Mouse (Mus musculus) heart, adult 18-20 months (tissue): ENCODE results near the gene Zfp787. TPM values are rescaled to one million over a fixed set of nuclear protein-coding genes. Genes with fewer than 3 reads are reported as not detected.
A peak's percentile ranks its signal among the peaks of the same experiment; 100 is the strongest.
"Not testable (repeated sequence)": the region's sequence is repeated elsewhere in the genome, so short reads cannot be mapped to it uniquely, and the experiment has no call there.

Experiments used
- DNase-seq, 2 experiments: peaks; one replicate each; pipeline ENCODE4 v3.0.0; 2021 to 2022; ENCODE audit warnings: mixed read lengths in 1 of 2
- total RNA-seq, 2 experiments: library from RNA; stranded (reverse); gene quantifications; 2 replicates each; pipeline ENCODE4 v1.2.3; 2021

Zfp787 gene
- total RNA-seq, 2 experiments from 2014 or later: 31.3 to 32.3 TPM

DNA sequence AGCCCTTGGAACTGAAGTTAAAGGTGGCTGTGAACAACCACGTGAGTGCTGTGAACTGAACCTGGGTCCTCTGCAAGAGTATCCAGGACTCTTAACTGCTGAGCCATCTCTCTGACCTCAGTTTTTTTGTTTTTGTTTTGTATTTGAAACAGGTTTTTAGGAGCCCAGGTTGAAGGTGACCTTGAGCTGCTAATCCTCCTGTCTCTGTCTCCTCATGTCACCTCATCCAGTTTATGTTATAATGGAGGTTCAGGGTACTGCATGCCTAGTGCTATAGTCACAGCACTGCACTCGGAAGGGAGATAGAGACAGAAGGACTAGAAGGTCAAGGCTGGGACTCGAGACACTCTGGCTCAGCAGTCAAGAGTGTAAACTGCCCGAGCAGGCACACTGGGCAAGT is 6.4 kb upstream of the Zfp787 start:
- DNase-seq: no peak

DNA sequence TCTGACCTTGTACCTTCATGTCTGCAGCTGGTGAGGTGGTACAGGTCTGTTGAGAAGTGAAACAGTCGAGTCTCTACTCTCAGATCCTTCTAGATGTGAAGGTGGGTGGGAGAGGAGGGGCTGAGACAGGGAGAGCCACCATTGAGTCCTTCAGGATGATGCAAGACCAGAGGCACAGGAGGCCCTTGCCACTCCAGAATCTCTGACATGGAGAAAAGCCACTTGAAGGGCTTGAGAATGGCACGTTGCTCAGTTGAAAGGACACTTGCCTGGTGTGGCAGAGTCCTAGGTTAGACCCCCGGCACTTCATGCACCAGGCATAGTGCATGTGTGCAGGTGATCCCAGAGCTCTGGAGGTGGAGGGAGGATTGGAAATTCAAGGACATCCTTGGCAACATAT is 5.7 kb upstream of the Zfp787 start:
- DNase-seq: no peak

DNA sequence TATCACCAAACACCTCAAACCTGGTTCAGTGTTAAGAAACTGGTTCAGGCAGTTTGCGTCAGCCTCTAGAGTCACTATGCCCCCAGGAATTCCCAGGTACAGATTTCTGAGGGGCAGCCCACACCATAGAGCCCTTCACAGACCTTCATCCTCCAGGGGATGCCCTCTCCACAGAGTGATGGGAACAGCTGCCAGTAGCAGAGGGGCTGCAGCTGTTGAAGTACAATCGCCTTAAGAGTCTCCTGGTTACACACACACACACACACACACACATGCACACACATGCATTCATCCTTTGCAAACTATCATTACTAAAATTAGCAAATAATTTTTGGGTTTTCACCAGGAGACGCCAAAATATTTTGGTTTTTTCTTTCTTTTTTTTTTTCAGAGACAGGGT is 3.8 kb upstream of the Zfp787 start:
- DNase-seq: no peak

DNA sequence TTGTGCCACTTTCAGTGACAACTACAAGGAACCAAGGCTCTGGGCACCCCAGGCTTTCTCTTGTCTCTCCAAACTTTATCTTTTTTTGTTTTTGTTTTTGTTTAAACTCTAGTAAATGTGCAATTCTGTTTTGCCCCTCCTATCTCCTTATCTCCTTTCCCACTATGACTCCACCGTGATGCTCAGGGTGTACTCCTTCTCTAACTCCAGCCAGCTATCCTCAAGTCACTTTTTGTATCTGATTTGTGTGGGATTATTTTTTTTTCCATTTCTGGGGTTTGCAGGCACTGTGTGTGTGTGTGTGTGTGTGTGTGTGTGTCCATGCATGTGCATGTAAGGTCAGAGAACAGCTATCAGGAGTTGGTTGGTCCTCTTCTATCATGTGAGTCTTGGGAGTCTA is 1.7 kb upstream of the Zfp787 start:
- no peak for DNase-seq

DNA sequence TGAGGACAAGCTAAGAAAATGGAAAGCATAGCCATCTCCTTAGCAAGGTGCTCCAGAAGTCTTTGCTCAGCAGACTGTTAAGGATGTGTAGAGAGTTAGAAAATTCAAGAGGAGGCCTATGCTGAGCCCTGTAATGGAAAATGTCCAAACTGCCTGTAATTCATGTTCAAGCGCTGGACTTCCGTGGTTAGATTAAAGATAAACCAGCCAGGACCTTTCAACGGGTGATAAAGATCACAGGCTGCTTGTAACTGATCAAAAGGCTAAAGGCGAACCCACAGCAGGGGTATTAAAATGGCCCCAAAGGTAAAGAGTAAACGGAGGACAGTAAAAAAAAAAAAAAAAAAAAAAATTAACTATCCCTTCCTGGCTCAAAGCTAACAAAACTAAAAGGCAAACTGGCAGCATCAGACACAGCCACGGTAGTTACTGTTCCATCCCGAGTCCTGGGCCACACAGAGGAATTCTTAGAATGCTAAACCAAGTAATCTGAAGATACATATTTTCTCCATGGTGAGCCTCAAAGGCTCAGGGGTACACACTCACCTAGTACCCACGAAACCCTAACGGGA is 1.2 kb upstream of the Zfp787 start:
- DNase-seq: no peak

DNA sequence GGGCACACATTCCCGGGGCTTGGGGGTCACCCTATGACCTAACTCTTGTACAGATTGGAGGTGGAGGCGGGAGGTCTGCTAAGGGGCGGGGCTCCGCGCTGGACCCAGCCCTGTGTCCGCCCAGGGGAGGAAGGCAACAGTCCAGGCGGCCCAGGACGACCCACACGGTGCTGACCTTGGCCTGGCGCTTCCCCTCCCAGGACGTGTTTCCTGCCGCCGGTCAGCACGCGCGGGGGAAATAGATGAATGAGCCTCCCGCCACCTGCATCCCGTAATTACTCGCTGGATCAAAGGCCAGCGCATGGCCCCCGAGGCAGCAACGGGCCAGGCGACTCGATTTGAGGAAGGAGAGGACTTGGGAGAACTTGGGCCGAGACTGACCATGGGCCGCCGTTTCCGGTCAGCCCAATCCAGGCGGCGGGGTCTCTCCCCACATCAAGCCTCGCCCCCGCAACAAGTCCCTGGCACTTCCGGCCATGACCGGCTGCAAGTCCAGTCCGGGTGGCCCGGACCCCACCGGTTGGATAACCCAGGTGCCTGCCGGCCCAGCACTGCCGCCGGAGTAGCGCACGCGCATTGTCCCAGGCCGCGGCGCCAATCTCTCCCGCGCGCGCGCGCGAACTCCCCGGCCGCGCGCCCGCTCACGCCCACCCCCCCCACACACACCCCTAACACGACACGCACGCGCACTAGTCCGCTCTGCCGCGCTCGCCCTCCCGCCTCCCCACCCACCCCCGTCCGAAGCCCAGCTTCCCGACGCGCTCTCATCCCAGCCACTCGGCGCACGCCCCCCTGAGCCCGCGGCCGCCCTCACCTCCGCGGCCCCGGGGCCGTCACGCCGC is 545 bp downstream of the Zfp787 start:
- peak; percentile 87 to 90 for DNase-seq

DNA sequence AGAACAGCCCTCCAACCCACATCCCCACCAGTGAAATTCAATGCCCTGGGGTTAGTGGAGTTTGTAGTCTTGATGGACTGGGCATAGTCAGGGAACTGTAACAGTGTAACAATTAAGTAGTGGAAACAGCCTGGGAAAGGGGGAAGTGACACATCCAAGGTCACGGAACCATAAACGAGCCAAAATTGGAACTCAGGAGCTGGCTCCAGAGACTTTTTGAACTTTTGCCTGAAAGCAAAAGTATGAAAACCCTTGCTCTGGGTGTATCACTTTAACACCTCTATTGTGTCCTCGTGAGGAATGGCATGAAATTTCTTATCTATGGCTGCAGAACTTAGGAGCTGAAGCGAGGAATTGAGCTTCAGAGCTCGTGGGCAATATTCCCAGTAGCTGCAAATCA is 1.6 kb downstream of the Zfp787 start:
- DNase-seq: no peak

DNA sequence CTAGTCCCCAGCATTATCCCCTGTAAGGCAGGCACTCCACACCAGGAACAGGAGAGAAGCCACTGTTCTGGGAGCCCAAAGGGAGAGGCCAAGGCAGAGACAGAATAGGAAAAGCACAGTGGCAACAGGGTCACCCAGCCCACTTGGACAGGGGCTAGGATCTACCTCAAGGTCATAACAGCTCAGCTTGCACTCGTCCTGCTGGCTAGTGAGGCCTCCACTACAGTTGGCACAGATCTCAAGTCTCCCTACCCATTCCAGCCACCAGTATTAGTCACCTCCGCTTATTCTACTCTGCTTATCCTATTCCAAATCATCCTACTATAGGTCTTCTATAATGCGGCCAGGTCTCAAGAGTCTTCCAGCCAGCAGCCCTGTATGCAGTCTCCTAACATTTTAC is 2.7 kb downstream of the Zfp787 start:
- peak in 1 of 2 experiments; percentile 22 for DNase-seq

DNA sequence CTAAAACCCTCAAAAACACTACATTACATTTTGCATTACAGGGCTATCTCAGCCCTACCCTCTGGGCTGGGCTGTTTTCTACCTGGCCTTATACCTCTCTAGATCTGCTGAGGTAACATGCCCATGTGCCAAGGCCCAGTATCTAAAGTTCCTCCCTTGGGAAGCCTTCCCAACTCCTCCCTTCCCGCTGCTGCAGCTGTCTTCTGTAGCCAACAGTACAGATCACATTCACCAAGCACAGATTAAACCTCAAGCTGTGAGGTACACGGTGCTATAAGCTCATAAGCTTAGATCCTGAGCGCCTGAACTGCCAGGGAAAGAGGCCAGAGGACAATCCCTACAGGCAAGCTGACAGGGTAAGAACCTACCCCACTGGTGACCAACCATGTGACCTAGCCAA is 3.8 kb downstream of the Zfp787 start:
- peak; percentile 32 to 45 for DNase-seq

DNA sequence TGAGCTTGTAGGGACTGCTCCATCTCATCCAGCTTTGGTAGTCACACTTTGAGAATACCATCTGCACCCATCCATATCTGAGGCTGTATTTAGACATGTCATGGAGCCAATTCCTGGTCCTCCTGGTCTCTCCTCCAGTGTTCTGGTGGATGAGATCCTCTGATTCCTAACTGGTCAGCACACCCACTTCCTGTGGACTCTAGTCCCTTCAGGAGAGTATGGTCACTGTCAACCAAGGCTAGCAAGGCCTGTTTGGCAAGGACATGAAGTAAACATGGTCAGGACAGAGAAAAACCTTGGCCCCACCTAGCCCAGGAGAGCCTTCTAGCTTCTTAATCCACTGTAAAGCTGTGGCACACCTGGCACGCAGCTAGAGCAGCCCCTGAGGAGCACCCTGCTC is 4.5 kb downstream of the Zfp787 start:
- no peak for DNase-seq

DNA sequence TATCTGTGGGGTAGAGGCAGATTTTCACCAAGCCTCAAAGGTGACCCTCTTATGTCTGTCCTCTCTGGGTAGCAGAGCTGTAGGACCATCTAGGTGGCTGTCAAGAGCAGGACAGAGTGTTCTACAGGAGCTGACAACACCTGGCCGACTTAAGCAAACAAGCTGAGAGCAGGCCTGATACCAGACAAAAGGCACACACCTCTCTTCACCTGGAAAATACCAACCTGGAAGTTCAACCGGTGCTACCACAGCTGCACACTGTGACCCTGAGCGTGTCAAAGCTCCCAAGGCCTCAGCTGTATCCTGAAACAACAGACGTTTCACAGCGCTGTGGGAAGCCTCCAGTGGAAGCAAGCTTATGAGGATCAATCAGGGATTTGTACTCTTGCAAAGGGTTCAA is 8.1 kb downstream of the Zfp787 start:
- no peak for DNase-seq

DNA sequence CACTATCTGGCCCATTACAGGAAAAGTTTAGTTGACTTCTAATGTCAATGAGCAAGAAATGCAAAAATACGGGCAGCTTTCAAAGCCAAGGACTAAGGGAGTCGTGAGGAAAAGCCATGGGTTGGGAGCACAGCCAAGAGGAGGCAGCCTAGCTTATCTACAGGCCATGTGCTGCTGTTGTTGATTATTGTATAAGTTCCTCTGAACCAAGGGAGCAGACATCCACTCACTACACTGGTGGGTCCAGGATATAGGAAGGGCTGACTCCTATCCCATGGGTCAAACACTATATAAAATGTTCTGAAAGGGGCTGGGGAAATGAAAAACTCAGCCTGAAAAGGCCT is 8.8 kb downstream of the Zfp787 start:
- DNase-seq: peak; percentile 45 to 47

DNA sequence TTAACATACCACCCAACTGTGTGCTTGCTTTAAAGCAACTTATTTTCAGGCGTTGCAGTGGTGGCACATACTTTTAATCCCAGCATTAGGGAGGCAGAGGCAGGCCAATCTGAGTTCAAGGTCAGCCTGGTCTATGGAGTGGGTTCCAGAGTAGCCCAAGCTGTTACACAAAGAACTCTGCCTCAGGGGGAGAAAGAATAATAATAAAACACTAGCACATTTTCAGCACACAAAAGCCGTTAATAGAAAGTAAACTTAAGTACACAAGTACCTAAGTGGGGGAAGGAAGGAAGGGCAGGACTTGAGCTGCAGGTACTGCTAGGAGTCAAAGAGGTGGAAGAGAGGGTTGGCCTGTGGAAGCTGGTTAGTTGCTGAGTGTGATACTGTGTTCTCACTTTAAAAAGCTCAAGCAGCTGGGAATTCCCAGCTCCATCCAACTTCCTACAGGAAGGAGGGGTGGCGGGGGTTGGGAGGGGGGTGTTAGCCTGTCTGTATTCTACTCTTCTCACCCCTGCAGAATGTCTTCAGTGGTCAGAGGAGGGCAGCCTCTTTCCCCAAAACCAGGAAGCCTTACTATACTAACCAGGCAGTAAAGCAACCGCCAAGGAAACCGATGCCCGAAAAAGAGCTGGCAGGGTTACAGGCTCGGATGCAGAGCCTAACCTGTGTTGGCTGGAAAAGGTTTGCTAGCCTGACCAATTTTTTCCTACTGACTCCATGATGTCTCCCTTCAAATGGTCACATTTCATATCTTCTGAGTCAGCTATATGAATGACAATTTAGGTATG is 9.4 kb downstream of the Zfp787 start:
- DNase-seq: no peak

DNA sequence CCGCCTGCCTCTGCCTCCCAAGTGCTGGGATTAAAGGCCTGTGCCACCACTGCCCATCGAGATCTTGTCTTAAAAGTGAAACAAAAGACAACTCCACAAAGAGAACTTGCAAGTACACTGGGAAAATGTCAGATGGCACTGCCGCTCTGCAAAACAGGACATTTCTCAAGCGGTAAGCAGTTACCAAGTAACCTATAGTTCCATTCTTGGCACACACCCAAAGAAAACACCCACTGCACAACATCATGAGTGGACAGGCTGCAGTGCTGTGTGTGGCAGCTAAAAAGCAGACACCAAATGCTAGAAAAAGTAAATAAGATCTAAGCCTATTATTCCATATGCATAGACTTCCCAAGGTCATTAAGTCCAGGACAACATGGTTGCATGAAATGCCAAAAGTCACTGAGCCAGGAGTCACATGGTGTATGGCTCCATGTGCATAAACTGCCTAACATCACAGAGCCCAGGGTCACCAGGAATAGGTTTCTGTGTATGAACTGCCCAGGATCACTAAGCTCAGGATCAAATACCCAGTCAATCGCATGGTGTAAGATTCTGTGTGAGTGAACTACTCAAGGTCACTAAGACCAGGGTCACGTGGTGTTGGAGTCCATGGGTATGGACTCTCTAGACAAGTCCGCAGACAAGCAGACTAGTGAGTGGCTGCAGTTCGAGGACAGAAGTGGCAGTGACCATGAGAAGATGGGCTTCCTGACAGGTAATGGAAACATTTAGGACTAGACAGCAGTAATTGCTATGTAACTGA is 10.2 kb downstream of the Zfp787 start:
- DNase-seq: no peak

DNA sequence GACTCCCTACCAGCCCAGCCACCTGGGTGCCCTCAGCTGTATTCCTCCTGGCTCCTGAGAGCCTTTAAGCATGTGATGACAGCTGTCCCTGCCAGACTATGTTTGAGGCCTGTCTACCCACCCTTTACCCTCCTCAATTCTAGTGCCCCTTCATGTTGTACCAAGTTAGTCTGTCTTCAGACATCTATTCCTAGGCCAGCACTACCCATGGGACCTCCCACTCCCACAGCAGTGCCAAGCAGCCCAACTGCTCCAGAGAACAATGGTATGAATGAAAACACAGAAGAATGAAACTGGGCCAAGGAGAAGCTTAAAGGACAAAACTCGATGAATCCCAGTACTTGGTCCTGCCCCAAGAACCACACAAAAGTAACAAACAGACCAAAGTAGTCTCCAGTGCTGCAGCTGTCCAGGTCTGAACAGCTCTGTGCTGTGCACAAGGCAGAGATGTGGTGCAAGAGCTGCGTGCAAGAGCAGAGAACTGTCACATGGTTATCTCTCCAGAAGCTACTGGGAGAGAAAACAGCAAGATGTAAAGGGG is 11.7 kb downstream of the Zfp787 start:
- DNase-seq: no peak

DNA sequence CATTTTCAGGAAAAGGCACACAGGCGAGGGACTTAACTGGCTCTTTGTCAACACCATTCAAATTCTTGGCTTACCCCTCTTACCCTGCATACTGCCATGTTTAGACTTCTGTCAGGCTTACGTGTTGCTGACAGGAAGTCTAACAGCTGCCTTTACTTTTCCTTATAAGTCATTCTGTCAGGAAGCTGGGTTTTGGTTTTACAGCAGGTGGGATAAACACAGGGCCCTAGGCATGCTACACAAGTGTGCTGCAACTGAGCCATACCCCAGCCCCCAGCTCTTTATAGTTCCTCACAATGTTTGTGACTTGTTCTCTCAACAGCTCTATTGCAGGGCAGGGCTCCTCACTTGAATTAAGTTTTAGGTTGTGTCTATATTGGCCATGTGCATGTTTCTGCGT is 16.5 kb downstream of the Zfp787 start:
- DNase-seq: no peak

DNA sequence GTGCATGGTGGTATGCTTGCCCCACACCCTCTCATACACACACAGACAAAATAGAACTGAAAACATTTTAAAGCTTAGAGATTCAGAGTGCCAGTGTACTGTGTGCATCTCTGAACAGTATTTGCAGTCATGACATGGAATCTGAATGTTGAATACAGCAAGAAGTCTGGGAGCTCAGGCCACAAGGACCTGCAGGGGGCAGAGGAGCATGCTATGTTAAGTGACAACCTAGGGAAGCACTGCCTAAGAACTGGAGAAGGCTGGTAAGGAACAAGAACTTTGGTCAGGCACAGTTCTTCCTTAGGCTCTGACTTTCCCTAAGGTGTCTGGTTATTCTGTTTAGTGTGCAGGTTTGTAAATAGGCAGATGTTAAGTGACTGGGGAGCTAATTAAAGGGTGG is 19.3 kb downstream of the Zfp787 start:
- no peak for DNase-seq

DNA sequence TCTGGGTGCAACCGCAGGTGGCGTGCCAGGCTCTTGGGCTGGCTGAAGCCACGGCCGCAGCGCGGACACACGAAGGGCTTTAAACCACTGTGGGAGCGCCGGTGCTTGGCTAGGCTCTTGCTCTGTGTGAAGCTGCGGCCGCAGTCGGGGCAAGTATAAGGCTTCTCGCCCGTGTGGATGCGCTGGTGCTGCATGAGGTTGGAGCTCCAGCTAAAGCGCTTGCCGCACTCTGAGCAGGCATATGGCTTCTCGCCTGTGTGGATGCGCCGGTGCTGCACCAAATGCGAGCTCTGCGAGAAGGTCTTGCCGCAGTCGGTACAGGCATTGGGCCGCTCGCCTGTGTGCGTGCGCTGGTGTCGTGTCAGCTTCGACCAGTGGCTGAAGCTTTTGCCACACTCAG is 23.2 kb downstream of the Zfp787 start:
- DNase-seq: no peak

DNA sequence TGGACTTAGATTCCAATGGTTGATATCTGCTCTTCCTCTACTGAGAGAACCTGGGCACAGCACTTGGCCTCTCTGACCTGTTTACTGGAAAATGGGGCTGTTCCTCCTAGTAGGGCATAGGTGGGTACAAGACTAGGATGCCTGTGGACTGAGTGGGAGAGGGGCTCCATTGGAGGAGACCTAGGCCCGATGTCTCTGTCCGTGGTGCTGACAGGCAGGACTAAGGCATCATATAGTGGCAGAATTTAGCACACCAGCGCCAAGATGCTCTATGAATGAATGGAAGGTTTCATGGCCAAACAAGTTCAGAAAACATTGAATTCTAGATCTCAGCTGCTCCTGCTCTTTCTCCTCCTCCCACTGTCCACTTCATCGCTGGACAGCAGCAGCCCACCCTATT is 25.5 kb downstream of the Zfp787 start:
- no peak for DNase-seq

DNA sequence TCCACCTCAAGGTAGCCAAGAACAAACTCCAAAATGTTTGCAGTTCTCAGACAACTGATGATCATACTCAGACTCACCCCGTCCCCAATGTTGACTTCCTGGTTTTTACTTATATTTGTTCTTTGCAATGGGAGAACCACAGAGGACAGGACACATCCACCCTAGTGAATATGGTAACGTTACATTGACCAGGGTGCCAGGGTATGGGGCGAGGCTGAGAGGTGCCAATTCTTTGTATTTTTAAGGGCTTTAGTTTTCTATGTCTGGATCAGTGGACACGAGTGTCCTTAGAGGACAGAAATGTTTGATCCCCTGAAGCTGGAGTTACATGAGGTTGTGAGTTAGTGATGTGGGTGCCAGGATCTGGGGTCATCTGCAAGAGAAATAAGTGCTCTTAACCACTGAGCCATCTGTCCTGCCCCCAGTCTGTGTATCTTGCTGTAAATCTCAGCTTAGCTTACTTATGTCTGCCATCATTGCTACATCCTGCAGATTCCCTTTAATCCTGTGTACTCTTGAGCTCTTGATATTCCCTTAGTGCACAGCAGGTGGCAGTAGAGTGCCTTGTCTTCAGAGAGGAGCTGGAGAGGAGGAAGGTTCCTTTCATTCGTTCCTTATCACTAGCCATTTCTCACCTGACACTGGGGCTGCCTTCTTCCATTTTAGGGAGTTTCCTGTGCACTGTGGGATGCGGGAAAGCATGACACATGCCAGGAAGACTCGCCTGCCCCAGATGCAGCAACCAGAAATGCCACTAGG is 28.9 kb downstream of the Zfp787 start:
- peak; percentile 80 to 89 for DNase-seq

DNA sequence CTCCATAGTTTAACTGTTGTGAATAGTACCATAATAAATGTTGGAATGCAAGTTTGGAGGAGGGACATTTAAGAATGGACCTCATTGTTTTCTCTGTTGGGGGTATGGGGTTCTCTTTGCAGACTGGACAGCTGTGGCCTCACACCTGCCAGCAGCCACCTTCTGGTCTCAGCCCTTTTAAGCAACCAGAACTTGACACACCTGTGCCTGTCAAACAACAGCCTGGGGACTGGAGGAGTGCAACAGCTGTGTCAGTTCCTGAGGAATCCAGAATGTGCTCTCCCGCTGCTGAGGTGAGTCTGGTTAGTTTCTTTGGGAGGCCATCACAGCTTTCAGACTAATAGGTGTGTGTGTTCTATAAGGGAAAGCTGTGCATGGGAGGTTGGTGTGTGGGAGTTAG is 34.7 kb downstream of the Zfp787 start:
- DNase-seq: not testable (repeated sequence)

DNA sequence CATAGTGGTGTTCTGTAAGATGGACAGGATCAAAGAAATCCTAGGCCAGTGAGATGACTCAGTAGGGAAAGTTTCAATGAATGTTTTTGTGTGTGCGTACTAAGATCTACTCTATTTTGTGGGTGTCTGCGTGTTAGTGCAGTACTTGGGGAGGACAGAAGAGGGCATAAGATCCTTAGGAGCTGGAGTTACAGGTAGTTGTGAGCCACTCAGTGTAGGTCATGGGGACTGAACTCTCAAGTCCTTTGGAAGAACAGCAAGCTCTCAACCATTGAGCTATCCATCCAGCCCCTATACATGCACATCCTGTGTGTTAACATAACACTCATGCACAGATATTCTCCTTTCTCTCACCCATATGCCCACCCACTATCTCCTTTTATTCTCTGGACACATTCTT is 35.7 kb downstream of the Zfp787 start:
- DNase-seq: not testable (repeated sequence)
